Mouse (Mus musculus): ENCODE measurements at regions not wholly inside any gene's neighbourhood (a gene's known extent, or its start where the extent isn't known, plus 50 kb on each side); places are given as distances from the start of the nearest gene placed in this dataset.

DNA sequence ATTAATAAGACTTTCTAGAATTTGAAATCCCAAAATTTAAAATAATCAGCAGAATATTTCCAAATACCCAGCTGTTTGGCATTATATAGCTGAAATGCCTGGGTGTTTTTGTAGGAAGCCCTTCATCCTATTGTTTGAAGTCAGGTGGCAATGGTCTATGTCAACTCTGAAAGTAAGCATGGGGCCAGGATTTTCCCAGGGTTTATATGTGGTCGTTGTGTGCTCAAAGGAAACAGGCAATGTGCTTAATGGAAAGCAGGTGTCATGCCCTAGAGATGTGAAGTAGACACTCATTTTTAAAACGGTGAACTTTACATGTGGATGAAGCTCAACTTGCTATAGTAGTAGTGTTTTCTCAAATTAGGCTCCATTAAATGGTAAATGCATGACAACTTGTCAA, 105.4 kb upstream of the Mocs2 start:
- TF ChIP-seq POLR2A (IDR thresholded peaks at IDR 0.05; ENCODE audit: extremely low read depth, insufficient read depth, low read length) (no peak), CTCF (IDR thresholded peaks at IDR 0.05; ENCODE audit: low read depth, low read length) (no peak)

Measured in liver, adult 2 months (tissue).